Mouse (Mus musculus): Measurements from ENCODE around the gene Slc25a27.

GRCm38 (mm10) chr17:43701060-43701459 lies 34.0 kb upstream of the Slc25a27 start:
- TF ChIP-seq ZNF384 (IDR thresholded peaks at IDR 0.05; ENCODE audit: low read depth, low read length): no peak
- TF ChIP-seq TCF12 (IDR thresholded peaks at IDR 0.05; ENCODE audit: low read depth, low read length): no peak
- no peak for TF ChIP-seq ETS1 (conservative IDR thresholded peaks at IDR 0.05; ENCODE audit: low read depth, low read length)
- TF ChIP-seq CTCF (conservative IDR thresholded peaks at IDR 0.05 in 1 of 2, IDR thresholded peaks at IDR 0.05 in 1 of 2; ENCODE audit: low read depth in 2 of 2, low read length in 2 of 2): peak in 1 of 2 experiments; percentile 40; a peak in 3 of 4 replicates
- TF ChIP-seq POLR2A (IDR thresholded peaks at IDR 0.05; ENCODE audit: low read depth, low read length): no peak
- no peak for TF ChIP-seq USF1 (IDR thresholded peaks at IDR 0.05; ENCODE audit: low read depth, low read length)
- TF ChIP-seq UBTF (IDR thresholded peaks at IDR 0.05; ENCODE audit: low read depth, low read length): no peak
- no peak for TF ChIP-seq IRF4 (IDR thresholded peaks at IDR 0.05; ENCODE audit: low read depth, low read length)
- TF ChIP-seq EP300 (IDR thresholded peaks at IDR 0.05; ENCODE audit: low read length): no peak
- TF ChIP-seq POLR2AphosphoS2 (IDR thresholded peaks at IDR 0.05; ENCODE audit: low read depth, low read length): no peak
- TF ChIP-seq MAZ (IDR thresholded peaks at IDR 0.05; ENCODE audit: low read depth, low read length): no peak
- no peak for TF ChIP-seq JUN (IDR thresholded peaks at IDR 0.05; ENCODE audit: insufficient read depth, low read depth, low read length)
- TF ChIP-seq BHLHE40 (IDR thresholded peaks at IDR 0.05; ENCODE audit: low read depth, low read length): no peak
- no peak for TF ChIP-seq CHD1 (IDR thresholded peaks at IDR 0.05; ENCODE audit: low read depth, low read length)
